Mouse (Mus musculus): ENCODE data around the gene Hsdl2. TPM values are rescaled to one million over a fixed set of nuclear protein-coding genes. Genes with fewer than 3 reads are reported as not detected.

Hsdl2 gene
- polyA plus RNA-seq, 1 experiment from 2014 or later, result 37.8 TPM

DNA sequence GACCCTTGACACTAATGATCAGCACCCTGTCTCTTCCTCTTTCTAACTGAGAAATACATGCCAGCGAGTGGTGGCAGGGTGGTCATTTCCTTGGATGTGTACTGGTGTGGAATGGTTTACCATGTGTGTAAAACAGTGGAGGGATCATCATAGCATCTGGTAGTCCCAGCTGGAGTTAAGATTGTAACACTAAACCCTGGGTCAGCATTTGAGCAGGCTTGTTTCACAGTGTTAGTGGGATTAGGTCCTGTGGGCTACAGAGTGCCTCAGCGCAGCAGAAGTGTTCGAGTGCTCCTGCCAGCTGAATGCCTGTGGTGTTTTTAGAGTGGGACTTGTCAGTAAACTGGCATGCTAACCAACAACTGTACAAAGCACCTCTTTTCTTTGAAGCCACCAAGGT, 86.7 kb downstream of the Hsdl2 start:
- Histone ChIP-seq H3K27ac (no peak overlapping the region), H3K27me3 (no peaks in the 10 kb centered on the region), H3K36me3 (no peaks in the 10 kb centered on the region), H3K9ac (no peak overlapping the region), H3K4me2 (replicated peaks) (no peak overlapping the region), H3K4me1 (no peaks in the 10 kb centered on the region), H3K4me3 (no peak overlapping the region), H3K9me3 (replicated peaks) (peaks cover 4% of the 10 kb centered on the region; the same call in 1 of the 2 replicates)
- 70% methylated on average over 3 of the region's 3 CpGs for WGBS
- no peak for ATAC-seq (ENCODE audit: low FRiP score)

Other genes starting within 250 kb of the Hsdl2 start
- gene Susd1, start 142.9 kb upstream of the Hsdl2 start, polyA plus RNA-seq (2016; fragmentation: Nextera tagmentation; extraction: Ambion mirVana), result 1.3 and 1.4 TPM in 2 replicates
- 37.5 and 43.0 TPM in 2 replicates for gene Ptbp3, start 32.2 kb upstream of the Hsdl2 start, polyA plus RNA-seq (2016; fragmentation: Nextera tagmentation; extraction: Ambion mirVana)
- 71.1 and 73.1 TPM in 2 replicates for gene E130308A19Rik, start 44.6 kb downstream of the Hsdl2 start, polyA plus RNA-seq (2016; fragmentation: Nextera tagmentation; extraction: Ambion mirVana)
- gene Inip, start 220.0 kb downstream of the Hsdl2 start, polyA plus RNA-seq (2016; fragmentation: Nextera tagmentation; extraction: Ambion mirVana), result 78.4 and 80.1 TPM in 2 replicates
- gene Snx30, start 224.3 kb downstream of the Hsdl2 start, polyA plus RNA-seq (2016; fragmentation: Nextera tagmentation; extraction: Ambion mirVana), result 14.7 and 17.3 TPM in 2 replicates

Measured in hindbrain, embryonic 12.5 days (tissue).